Mouse (Mus musculus) intestine, embryonic 15.5 days (tissue): ENCODE measurements around the gene Rmdn2. TPM values are rescaled to one million over a fixed set of nuclear protein-coding genes. Genes with fewer than 3 reads are reported as not detected.

Experiments used
- ATAC-seq: fragments of 200-750 bp; cut with Nextera tagmentation; 2 replicates; pipeline ENCODE4 v1.8.0; 2017; ENCODE audit warnings: moderate TSS enrichment, moderate library complexity
- H3K27ac ChIP-seq: fragments of 300-500 bp; sonication (generic); 2 replicates; pipeline ENCODE4 v1.5.1; 2015; ENCODE audit warnings: mild to moderate bottlenecking, inconsistent platforms
- H3K27me3 ChIP-seq: fragments of 300-500 bp; sonication (generic); replicated peaks from 2 replicates; pipeline ENCODE4 v1.6.1; 2015; ENCODE audit warnings: inconsistent platforms
- H3K36me3 ChIP-seq: fragments of 300-500 bp; sonication (generic); 2 replicates; pipeline ENCODE4 v1.6.1; 2015; ENCODE audit warnings: inconsistent platforms
- H3K4me1 ChIP-seq: fragments of 300-500 bp; sonication (generic); replicated peaks from 2 replicates; pipeline ENCODE4 v1.6.1; 2015; ENCODE audit warnings: inconsistent platforms
- H3K4me2 ChIP-seq: fragments of 300-500 bp; sonication (generic); replicated peaks from 2 replicates; pipeline ENCODE4 v1.6.1; 2015; ENCODE audit warnings: mild to moderate bottlenecking, inconsistent platforms
- H3K4me3 ChIP-seq: fragments of 300-500 bp; sonication (generic); replicated peaks from 2 replicates; pipeline ENCODE4 v1.5.1; 2015; ENCODE audit warnings: inconsistent platforms
- H3K9ac ChIP-seq: fragments of 300-500 bp; sonication (generic); 2 replicates; pipeline ENCODE4 v1.6.1; 2015; ENCODE audit warnings: inconsistent platforms
- H3K9me3 ChIP-seq: fragments of 300-500 bp; sonication (generic); 2 replicates; pipeline ENCODE4 v1.6.1; 2016; ENCODE audit warnings: inconsistent platforms
- WGBS: fragments of 180-500 bp; shearing (Covaris S2); methylation state at CpG from one replicate; pipeline ENCODE4 v1.1.7; 2015; 5-methylcytosine and 5-hydroxymethylcytosine counted together
- polyA plus RNA-seq: library from polyadenylated mRNA; unstranded; fragments of >200 nt; fragmentation: Nextera tagmentation; extraction: Ambion mirVana; gene quantifications from 2 replicates; pipeline ENCODE4 v1.2.1, GENCODE M21; 2015

The Rmdn2 gene
- polyA plus RNA-seq, 1 experiment from 2014 or later: 9.7 TPM

DNA sequence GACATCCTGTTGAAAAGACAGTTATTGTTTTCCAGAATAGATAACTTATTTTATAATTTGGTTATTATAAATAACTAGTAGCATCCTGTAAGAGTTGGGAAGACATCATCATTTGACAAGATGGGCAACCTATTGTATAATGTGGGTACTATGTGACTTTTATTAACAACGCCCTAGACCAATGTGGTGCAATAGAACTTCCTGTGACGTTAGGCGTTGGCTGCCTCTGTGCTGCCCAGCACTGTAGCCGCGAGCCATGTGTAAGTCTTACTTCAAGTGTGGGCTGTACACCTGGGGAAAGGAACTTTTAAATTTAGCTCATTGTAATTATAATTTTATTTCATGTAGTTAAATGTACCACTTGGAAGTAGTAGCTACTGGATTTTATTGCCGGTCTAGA, 10.4 kb downstream of the Rmdn2 start:
- WGBS: 87% methylated on average over 6 of the region's 6 CpGs
- no peak overlapping the region for H3K9ac ChIP-seq
- H3K4me3 ChIP-seq: no peak overlapping the region
- no peak overlapping the region for H3K4me2 ChIP-seq
- H3K9me3 ChIP-seq: no peaks in the 10 kb centered on the region
- H3K4me1 ChIP-seq: no peaks in the 10 kb centered on the region
- no peak overlapping the region for H3K27ac ChIP-seq
- no peaks in the 10 kb centered on the region for H3K36me3 ChIP-seq
- ATAC-seq: no peak
- H3K27me3 ChIP-seq: no peaks in the 10 kb centered on the region

DNA sequence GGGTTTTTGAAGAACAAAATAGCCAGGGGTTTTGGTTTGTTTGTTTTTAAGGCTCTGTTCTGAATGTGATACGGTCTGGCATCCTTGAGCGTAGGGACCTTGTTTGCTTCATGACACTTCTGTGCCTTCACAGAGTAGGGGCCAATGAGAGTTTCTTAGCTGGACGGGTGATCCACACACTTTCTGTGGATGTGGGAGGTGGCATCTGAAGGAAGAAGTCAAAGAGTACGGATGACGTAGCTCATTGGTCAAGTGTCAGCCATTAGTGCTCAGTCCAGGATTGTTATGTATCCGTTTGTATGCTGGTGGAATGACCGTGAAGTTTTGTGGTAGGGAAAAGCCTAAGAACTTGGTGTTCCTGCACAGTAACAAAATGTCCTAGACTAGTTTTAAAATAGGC, 10.9 kb downstream of the Rmdn2 start:
- Histone ChIP-seq H3K4me3 (no peak overlapping the region), H3K27me3 (no peaks in the 10 kb centered on the region), H3K9ac (no peak overlapping the region), H3K9me3 (no peaks in the 10 kb centered on the region), H3K36me3 (no peaks in the 10 kb centered on the region), H3K4me2 (no peak overlapping the region), H3K4me1 (no peaks in the 10 kb centered on the region), H3K27ac (no peak overlapping the region)
- 81% methylated on average over 7 of the region's 7 CpGs for WGBS
- ATAC-seq: no peak

DNA sequence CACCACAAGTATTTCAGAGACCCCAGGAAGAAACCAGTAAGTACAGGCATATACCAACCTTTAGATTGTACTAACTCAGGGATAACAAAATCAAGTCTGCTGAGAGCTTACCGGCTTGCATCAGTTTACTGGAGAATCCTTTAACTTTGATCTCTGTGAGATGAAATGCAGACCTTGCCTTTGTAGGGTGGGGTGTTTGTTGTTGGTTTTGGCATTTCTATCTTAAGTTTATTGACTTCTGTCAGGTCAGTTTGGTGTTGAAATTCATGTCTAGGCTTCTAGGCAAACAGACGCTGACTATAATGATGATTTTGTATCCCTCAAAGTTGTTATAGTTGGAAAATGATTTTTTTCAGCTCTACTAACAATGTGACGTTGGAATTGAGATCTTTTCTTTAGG, 12.2 kb downstream of the Rmdn2 start:
- H3K9ac ChIP-seq: no peak overlapping the region
- H3K4me3 ChIP-seq: no peak overlapping the region
- no peaks in the 10 kb centered on the region for H3K27me3 ChIP-seq
- no peaks in the 10 kb centered on the region for H3K36me3 ChIP-seq
- 65% methylated on average over 3 of the region's 3 CpGs for WGBS
- H3K27ac ChIP-seq: no peak overlapping the region
- no peaks in the 10 kb centered on the region for H3K9me3 ChIP-seq
- no peak for ATAC-seq
- H3K4me2 ChIP-seq: no peak overlapping the region
- H3K4me1 ChIP-seq: no peaks in the 10 kb centered on the region

DNA sequence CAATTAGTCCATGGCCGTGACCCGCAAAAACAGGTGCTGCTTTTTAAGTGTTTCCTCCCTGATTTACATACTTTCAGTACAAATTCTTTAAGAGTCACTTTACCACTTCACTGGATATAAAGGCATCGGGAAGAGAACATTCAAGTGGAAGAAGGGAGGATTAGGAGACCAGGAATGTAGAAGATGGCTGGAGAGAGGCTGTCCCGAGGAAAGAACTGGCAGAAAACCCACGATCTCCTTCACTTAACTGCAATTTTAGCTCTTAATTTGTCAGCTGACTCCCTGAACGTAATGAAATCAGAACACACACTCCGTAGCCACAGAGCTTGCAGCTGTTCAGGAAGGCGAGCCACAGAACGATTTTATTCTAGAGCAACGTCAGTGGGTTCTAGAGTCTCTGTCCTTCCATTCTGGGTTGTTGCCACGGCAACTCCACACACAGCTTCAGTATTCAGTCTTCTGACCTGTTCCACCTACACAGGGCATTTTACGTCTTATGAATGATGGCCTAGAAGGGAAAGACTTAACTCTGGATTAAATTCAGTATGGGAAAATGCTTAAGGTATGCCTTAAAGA, 14.7 kb downstream of the Rmdn2 start:
- no peak overlapping the region for H3K4me3 ChIP-seq
- H3K27ac ChIP-seq: no peak overlapping the region
- no peak for ATAC-seq
- H3K4me1 ChIP-seq: no peaks in the 10 kb centered on the region
- H3K4me2 ChIP-seq: no peak overlapping the region
- H3K27me3 ChIP-seq: no peaks in the 10 kb centered on the region
- H3K9me3 ChIP-seq: no peaks in the 10 kb centered on the region
- no peaks in the 10 kb centered on the region for H3K36me3 ChIP-seq
- WGBS: 75% methylated on average over 12 of the region's 12 CpGs
- no peak overlapping the region for H3K9ac ChIP-seq

DNA sequence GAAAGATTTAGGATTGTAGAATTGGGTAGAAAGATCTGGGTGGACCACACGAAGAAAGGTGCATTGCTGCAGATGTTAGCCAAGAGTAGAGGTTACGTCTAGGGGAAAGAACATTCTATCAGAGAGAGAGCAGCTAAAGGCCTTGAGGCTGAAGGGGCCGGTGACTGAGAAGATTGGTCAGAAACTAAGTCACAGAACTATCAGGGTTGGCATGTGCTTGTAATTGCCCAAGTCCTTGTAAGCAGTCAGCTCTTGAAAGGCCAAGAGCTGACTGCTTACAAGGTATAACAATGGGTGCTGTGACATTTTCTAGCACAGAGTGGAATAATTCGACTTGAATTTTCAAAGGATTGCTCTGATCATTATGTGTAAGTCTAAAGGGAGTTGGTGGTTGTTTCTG, 38.2 kb downstream of the Rmdn2 start:
- no peak for ATAC-seq
- Histone ChIP-seq H3K27ac (no peak overlapping the region), H3K36me3 (no peaks in the 10 kb centered on the region), H3K9ac (no peak overlapping the region), H3K27me3 (no peaks in the 10 kb centered on the region), H3K9me3 (no peaks in the 10 kb centered on the region), H3K4me1 (no peaks in the 10 kb centered on the region), H3K4me3 (no peak overlapping the region), H3K4me2 (no peak overlapping the region)
- 90% methylated on average over 4 of the region's 4 CpGs for WGBS

DNA sequence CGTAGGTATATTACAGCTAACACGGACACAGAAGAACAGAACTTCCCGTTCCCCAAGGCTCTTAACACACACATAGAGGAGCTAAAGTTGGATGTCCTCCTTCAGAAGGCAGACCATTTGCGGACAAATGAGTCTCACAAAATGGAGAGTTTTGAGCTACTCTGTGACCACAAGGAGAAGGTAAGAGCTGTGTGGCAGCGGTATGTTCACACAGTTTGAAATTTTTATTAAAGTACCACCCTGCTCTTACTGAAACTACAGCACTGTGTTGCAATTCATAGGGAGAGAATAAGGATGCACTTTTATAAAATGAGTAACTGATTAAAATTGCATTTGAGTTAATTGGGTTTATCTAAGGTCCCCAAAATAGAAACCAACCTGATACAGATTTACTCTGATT, 38.6 kb downstream of the Rmdn2 start:
- no peak overlapping the region for H3K4me3 ChIP-seq
- WGBS: 90% methylated on average over 5 of the region's 5 CpGs
- H3K4me2 ChIP-seq: no peak overlapping the region

DNA sequence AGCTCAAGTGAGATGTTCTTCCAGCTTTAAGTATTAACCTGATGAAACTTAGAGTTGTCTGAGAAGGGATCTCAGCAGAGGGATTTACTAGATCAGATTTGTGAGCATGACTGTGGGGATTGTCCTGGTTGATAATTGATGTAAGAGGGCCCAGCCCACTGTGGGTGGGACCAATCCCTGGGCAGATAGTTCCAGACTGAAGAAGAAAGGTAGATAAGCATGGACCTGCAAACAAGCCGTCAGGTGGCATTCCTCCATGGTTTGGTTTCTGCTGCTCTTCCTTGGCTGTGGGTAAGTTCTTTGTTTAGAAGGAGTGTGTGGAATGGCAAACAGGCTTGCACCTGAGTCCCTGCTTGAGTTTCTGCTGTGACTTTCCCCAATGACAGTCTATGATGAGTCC, 41.5 kb downstream of the Rmdn2 start:
- H3K4me2 ChIP-seq: no peak overlapping the region
- H3K27ac ChIP-seq: no peak overlapping the region
- no peak for ATAC-seq
- WGBS: 47% methylated on average over 1 of the region's 1 CpGs
- no peaks in the 10 kb centered on the region for H3K9me3 ChIP-seq
- no peaks in the 10 kb centered on the region for H3K4me1 ChIP-seq
- H3K36me3 ChIP-seq: no peaks in the 10 kb centered on the region
- H3K9ac ChIP-seq: no peak overlapping the region
- H3K4me3 ChIP-seq: no peak overlapping the region
- no peaks in the 10 kb centered on the region for H3K27me3 ChIP-seq

More for the DNA sequence above, 38.6 kb downstream of the Rmdn2 start:
- Histone ChIP-seq H3K4me1 (no peaks in the 10 kb centered on the region), H3K9ac (no peak overlapping the region), H3K27ac (no peak overlapping the region), H3K27me3 (no peaks in the 10 kb centered on the region), H3K9me3 (no peaks in the 10 kb centered on the region), H3K36me3 (no peaks in the 10 kb centered on the region)
- ATAC-seq: no peak

DNA sequence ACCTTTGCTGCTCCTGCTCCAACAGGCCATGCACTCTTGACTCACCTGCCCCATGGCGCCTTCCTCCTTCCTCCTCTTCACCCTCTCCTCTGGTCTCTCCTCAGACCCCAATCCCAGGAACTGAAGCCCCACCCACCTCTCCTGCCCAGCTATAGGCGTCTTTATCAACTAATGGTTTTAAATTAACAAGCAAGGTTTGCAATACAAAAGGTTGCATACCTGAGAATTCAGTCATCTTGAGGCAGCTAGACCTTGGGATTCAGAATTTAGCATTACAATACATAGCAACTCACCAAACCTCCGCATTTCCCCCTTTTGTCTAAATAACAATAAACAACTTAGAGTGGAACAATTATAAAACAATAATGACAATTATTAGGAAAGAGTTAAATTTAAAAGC, 42.5 kb downstream of the Rmdn2 start:
- Histone ChIP-seq H3K4me3 (no peak overlapping the region), H3K4me2 (no peak overlapping the region), H3K36me3 (no peaks in the 10 kb centered on the region), H3K9ac (no peak overlapping the region), H3K4me1 (no peaks in the 10 kb centered on the region), H3K27me3 (no peaks in the 10 kb centered on the region), H3K27ac (no peak overlapping the region), H3K9me3 (no peaks in the 10 kb centered on the region)
- no peak for ATAC-seq
- 74% methylated on average over 3 of the region's 3 CpGs for WGBS

DNA sequence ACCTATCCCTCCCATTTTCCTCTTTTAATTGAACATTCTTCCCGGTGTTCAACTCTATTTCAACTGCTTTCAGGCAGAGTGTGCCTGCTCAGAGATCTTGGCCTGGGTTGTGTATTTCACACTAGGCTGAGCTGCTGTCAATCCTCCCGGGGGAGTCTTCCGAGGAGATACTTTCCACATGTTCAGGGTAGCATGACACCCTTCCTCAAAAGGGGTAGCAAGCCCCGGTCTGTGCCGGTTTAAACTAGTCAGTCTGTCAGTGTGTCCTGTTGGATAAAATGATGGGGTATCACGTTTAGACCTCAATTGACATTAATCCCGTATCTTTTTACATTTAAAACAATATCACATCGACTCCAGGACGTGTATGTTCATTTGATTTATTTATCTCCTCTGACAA, 46.1 kb downstream of the Rmdn2 start:
- ATAC-seq: no peak
- no peak overlapping the region for H3K27ac ChIP-seq
- no peak overlapping the region for H3K4me2 ChIP-seq
- no peaks in the 10 kb centered on the region for H3K36me3 ChIP-seq
- no peak overlapping the region for H3K9ac ChIP-seq
- H3K9me3 ChIP-seq: no peaks in the 10 kb centered on the region
- H3K4me3 ChIP-seq: no peak overlapping the region
- no peaks in the 10 kb centered on the region for H3K4me1 ChIP-seq
- no peaks in the 10 kb centered on the region for H3K27me3 ChIP-seq
- WGBS: 70% methylated on average over 9 of the region's 9 CpGs

DNA sequence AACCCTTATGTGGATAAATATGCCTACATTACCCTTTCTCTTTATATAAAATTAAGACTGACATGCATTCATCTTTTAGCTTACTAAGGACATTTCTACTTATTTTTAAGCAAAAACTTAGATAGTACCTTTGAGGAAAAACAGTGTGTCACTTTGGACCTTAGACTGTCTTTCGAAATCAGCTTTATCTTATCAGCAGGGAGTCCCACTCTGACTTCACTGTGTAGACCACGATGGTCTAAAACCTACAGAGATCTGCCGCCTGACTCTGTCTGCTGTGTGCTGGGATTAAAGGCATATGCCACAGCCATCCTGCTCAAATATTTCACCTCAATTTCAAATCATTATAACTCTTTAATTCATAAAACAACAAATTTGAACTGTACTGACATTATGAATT, 46.8 kb downstream of the Rmdn2 start:
- Histone ChIP-seq H3K36me3 (no peaks in the 10 kb centered on the region), H3K4me1 (no peaks in the 10 kb centered on the region), H3K9me3 (no peaks in the 10 kb centered on the region), H3K4me3 (no peak overlapping the region), H3K9ac (no peak overlapping the region), H3K27me3 (no peaks in the 10 kb centered on the region), H3K27ac (no peak overlapping the region), H3K4me2 (no peak overlapping the region)
- 54% methylated on average over 3 of the region's 3 CpGs for WGBS
- peak; percentile 58; the same call in 1 of the 2 replicates for ATAC-seq

DNA sequence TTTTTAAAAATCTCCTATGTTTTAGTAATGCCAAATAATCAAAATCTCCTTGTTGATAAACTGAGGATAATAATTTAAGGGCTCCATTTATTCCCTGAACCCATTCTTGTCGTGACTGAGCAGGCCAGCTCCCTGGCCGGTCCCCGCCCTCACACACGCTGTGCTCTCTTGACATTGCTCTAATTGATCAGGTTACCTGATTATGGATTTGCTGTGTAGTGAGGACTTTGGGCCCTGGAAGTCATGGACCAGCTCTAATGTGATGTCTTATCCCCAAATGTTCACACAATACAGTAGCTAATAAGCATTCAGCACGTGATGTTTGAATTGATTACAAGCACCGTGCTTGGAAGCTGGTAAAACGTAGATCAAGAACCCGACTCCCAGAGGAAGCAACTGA, 47.2 kb downstream of the Rmdn2 start:
- Histone ChIP-seq H3K4me1 (no peaks in the 10 kb centered on the region), H3K27ac (no peak overlapping the region), H3K27me3 (no peaks in the 10 kb centered on the region), H3K4me3 (no peak overlapping the region), H3K9me3 (no peaks in the 10 kb centered on the region), H3K4me2 (no peak overlapping the region), H3K36me3 (no peaks in the 10 kb centered on the region), H3K9ac (no peak overlapping the region)
- 0 out of 2 replicates have a peak, but pooled peaks have one; percentile 34 for ATAC-seq
- WGBS: 73% methylated on average over 8 of the region's 8 CpGs

DNA sequence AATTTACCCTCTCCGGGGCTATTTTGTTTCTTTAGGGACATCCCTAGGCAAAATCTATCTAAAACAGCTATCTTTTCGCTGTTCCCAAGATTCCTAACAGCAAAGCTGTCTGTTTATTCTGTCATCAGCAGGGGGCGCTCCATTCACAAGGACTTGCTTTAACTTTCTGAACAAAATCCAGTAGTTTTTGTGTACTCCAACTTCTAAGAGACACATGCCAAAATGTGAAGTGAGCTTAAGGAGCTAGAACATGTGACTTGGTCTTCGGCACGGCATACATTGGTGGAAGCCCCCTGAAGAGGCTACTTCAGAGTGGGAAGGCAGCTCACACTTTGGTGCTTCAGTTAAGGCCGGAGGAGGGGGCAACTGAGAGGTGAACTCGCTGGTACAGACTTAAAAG, 49.7 kb downstream of the Rmdn2 start:
- Histone ChIP-seq H3K4me2 (no peak overlapping the region), H3K9ac (no peak overlapping the region), H3K4me1 (no peaks in the 10 kb centered on the region), H3K4me3 (no peak overlapping the region), H3K36me3 (no peaks in the 10 kb centered on the region), H3K27me3 (no peaks in the 10 kb centered on the region), H3K9me3 (no peaks in the 10 kb centered on the region), H3K27ac (no peak overlapping the region)
- 44% methylated on average over 7 of the region's 7 CpGs for WGBS
- no peak for ATAC-seq

DNA sequence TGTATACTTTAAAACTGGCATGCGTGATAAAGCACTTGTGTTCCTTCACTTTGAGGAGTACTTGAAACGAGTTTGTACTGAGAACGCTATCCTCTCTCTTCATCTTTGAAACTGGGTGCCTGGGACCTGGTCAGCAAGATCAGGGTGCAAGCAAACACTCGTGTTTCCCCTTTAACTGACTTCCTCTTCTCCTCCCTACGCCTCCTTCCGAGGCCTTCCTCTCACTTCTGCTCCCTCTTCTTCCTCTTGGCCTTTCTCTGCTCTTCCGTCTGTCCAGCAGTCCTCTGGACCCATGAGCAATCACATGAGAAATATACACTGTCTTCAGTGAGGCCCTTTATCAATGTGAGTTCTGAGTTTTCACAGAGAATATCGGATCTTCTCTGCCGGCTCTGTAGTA, 50.2 kb downstream of the Rmdn2 start:
- Histone ChIP-seq H3K36me3 (no peaks in the 10 kb centered on the region), H3K4me2 (no peak overlapping the region), H3K4me1 (no peaks in the 10 kb centered on the region), H3K9me3 (no peaks in the 10 kb centered on the region), H3K4me3 (no peak overlapping the region), H3K27me3 (no peaks in the 10 kb centered on the region), H3K9ac (no peak overlapping the region), H3K27ac (no peak overlapping the region)
- 77% methylated on average over 9 of the region's 9 CpGs for WGBS
- no peak for ATAC-seq
